Mouse (Mus musculus): ENCODE measurements around the gene Spryd4.

DNA sequence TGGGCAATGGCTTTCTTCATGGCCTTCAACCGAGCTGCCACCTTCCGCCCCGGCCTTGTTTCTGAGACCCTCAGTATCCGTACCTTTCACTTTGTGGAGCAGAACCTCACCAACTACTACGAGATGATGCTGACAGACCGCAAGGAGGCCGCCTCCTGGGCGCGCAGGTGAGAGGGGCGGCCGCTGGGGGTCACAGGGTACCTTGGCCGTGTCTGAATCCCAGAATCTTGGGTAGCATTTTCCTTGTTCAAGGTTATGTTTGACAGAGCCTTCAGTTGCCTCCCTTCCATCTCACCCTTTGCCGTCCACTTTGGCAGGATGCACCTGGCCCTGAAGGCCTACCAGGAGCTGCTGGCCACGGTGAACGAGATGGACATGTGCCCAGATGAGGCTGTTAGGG lies 32.5 kb upstream of the Spryd4 start:
- TF ChIP-seq EP300 (IDR thresholded peaks at IDR 0.05; ENCODE audit: insufficient read depth, low read depth, low read length) (no peak), CTCF (IDR thresholded peaks at IDR 0.05; ENCODE audit: low read depth, low read length) (no peak)

Measured in ES-Bruce4 (cell line).